Mouse (Mus musculus) heart, postnatal 10 days (tissue): ENCODE measurements at regions not wholly inside any gene's neighbourhood (a gene's known extent, or its start where the extent isn't known, plus 50 kb on each side); places are given as distances from the start of the nearest gene placed in this dataset.
"Not testable (repeated sequence)": the region's sequence is repeated elsewhere in the genome, so short reads cannot be mapped to it uniquely, and the experiment has no call there.

Experiments
- DNase-seq, 2 experiments: peaks; one replicate each; pipeline ENCODE4 v3.0.0; 2021
- intact Hi-C: fragments of 180-260 bp; cut with DNase I; formaldehyde crosslinking; loops from one replicate; pipeline ENCODE4 v1.15.1; 2025

DNA sequence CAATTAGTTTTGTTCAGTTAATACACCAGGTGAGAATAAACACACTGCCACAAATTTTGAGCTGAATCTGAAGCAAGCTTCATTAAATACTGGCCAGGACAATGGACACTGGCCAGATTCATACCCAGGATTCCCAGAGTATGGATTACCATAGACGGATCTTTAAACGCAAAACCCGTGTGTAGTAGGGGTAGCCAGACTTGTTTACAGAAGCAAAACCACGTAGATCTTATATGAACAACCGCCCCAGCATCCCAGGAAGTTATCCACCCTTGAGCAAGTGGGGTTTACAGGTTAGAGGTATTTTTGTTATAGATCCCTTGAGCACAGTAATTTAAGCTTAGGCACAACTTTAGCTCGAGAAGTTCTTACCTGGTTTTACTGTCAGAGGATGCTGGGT is 71.1 kb upstream of the Ezr start:
- DNase-seq, result no peak
- intact Hi-C loops, result no loop called here

DNA sequence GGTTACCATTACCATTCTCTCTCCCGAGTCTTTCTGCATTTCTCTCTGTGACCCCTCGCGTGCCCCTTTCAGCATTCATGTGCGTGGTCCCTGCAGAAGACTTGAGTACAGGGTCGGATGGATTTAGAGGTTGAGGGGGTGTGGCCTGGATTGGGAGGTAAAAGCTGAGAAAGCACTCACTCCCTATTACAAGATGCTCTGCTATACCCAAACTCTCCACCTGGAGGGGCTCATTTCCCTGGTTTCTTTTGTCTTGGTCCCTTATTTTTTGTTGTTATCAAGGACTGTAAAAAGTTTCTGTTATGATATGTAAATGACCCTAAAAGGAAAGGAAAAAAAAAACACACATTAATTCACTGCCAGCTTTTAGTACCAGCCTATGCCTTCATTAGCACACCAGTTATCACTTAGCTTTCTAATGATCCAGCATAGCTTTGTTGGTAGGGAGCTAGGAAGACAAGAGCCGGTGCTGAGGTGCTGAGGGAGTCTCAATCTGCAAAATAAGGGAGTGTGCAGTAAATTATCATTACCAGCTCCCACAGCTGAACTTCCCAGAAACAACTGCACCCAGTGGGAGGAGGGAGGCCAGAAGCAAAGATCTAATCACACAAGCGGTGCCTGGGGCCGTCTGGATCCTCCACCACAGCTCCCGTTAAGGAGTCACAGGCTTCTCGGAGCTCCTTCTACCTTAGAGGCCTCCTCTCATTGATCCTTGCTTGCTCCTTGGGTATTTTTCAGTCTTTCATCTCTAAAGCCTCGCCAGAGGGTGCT is 69.8 kb upstream of the Ezr start:
- no peak for DNase-seq
- intact Hi-C loops, result no loop called here

DNA sequence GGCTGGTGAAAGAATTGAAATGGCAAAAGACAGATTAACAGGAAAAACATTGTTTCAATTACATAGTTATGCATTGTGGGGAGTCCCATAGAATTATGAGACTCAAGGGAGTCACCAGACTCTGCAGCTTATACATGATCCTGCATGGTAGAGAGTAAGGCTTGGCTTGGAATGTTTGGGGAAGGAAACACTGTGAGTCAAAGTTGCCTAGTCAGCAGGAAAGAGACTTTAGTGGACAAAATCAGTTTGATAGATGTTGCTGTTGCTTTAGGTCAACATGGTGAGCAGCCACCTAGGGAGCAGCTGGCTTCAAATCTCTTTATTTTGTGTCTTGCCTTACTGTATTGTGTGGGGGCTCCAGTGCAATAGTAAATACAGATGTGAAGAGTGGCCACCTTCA is 67.9 kb upstream of the Ezr start:
- no peak for DNase-seq
- intact Hi-C loops, result no loop called here

DNA sequence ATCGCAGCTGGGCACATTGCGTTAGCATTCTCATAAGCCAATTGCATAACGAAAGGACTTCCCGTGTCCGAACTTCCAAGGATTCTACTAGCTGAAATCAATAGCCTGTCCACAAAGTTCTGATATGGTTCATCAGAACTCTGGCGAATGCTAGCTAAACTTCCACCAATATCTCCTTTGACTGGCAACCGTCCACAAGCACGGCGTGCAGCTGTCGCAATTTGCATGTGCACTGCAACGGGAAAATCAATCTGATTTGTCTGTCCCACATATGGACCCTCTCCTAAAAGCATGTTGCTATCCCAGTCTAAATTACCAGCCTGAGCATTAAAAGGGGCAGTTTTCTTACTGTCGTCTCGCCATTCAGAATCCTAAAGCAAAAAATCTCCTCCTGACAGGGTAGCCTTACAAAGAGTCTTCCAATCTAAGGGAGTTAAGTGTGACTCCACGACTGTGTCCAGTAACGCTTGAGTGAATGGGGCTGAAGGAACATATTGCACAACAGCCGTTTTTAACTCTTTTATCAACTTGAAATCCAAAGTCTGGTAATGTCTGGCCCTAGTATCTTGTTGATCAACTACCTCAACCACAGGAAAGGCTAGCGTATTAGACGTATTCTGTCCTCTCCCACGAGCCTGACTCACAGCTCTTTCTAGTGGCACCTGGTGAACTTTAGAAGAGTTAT is 59.3 kb upstream of the Ezr start:
- not testable (repeated sequence) for DNase-seq

DNA sequence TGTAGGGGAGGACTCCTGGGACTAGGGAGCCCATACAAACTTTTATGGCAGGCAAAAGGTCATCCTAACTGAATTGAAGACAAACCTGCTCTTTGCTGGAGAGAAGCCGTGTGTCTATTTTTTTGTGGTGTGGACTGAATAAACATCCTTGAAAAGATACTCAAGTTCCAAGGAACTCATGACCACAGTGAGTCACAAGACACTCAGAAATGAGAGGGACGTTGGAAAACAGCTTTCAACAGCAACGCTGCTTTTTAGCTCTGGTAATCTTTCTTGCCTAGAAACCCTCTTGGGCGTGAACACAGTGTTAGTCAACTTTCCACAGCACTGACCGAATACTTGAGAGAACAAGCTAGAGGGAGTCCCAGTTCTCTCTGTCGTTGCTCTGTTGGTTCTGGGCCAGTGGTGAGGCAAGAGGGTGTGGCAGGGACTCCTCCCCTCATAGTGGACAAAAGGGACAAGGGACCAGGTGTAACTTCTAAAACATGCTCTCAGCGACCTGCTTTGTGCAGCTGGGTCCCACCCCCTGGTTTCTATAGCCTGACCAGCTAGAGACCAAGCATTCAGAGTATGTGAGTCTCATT is 52.8 kb upstream of the Ezr start:
- intact Hi-C loops, result no loop called here

More for the DNA sequence above, 59.3 kb upstream of the Ezr start:
- intact Hi-C loops, result not testable (repeated sequence)

More for the DNA sequence above, 52.8 kb upstream of the Ezr start:
- DNase-seq, result peak; percentile 34 to 49
